Mouse (Mus musculus) MEL (cell line): ENCODE data around the gene Golph3l. TPM values are rescaled to one million over a fixed set of nuclear protein-coding genes. Genes with fewer than 3 reads are reported as not detected.

Experiments used
- DNase-seq: peaks from one replicate; pipeline ENCODE4 v3.0.0; 2011; ENCODE audit warnings: low read depth, low spot score
- H3K27ac ChIP-seq: 2 replicates; pipeline ENCODE4 v1.5.1; 2012; ENCODE audit warnings: low read depth, mild to moderate bottlenecking, control low read depth, low read length, moderate library complexity; ENCODE audit not compliant: control insufficient read depth
- H3K27me3 ChIP-seq, 2 experiments: fragments of 150-350 bp in 1 of 2; sonication (generic) in 1 of 2; 2 replicates each; pipeline ENCODE4 v1.6.1; 2012; ENCODE audit warnings: low read length in 2 of 2, mild to moderate bottlenecking in 2 of 2, improper control_type of control experiment in 1 of 2, moderate library complexity in 1 of 2; ENCODE audit not compliant: insufficient read depth in 2 of 2, control insufficient read depth in 1 of 2
- H3K36me3 ChIP-seq, 2 experiments: 2 replicates each; pipeline ENCODE4 v1.6.1; 2012 to 2014; ENCODE audit warnings: low read length in 2 of 2, improper control_type of control experiment in 1 of 2, inconsistent platforms in 1 of 2, mild to moderate bottlenecking in 1 of 2; ENCODE audit not compliant: insufficient read depth in 2 of 2, control insufficient read depth in 1 of 2
- H3K4me1 ChIP-seq, 2 experiments: fragments of 150-350 bp in 1 of 2; sonication (generic) in 1 of 2; 2 replicates each; pipeline ENCODE4 v1.6.1; 2012; ENCODE audit warnings: low read length in 2 of 2, improper control_type of control experiment in 1 of 2, mild to moderate bottlenecking in 1 of 2; ENCODE audit not compliant: insufficient read depth in 2 of 2, control insufficient read depth in 1 of 2
- H3K4me3 ChIP-seq, 2 experiments: fragments of 150-350 bp in 1 of 2; sonication (generic) in 1 of 2; 2 replicates each; pipeline ENCODE4 v1.5.1; 2012; ENCODE audit warnings: low read depth in 2 of 2, low read length in 2 of 2, mild to moderate bottlenecking in 2 of 2, moderate library complexity in 2 of 2, control low read depth in 1 of 2, improper control_type of control experiment in 1 of 2; ENCODE audit not compliant: control insufficient read depth in 1 of 2, insufficient read depth in 1 of 2
- H3K79me2 ChIP-seq: 2 replicates; pipeline ENCODE4 v1.6.1; 2012; ENCODE audit warnings: mild to moderate bottlenecking, low read length, moderate library complexity; ENCODE audit not compliant: control insufficient read depth, poor library complexity, insufficient read depth
- H3K9ac ChIP-seq: 2 replicates; pipeline ENCODE4 v1.6.1; 2012; ENCODE audit warnings: low read depth, mild to moderate bottlenecking, control low read depth, low read length, moderate library complexity; ENCODE audit not compliant: control insufficient read depth, poor library complexity, severe bottlenecking
- H3K9me3 ChIP-seq: fragments of 150-350 bp; sonication (generic); replicated peaks from 2 replicates; pipeline ENCODE4 v1.6.1; 2012; ENCODE audit warnings: mild to moderate bottlenecking, low read length, improper control_type of control experiment, moderate library complexity; ENCODE audit not compliant: insufficient read depth
- BHLHE40 ChIP-seq: IDR thresholded peaks from 2 replicates; pipeline ENCODE4 v1.6.1; 2012; ENCODE audit warnings: low read depth, mild to moderate bottlenecking, inconsistent platforms, low read length, improper control_type of control experiment, borderline replicate concordance
- CHD1 ChIP-seq: IDR thresholded peaks from 2 replicates; pipeline ENCODE4 v1.6.1; 2012; ENCODE audit warnings: low read depth, mild to moderate bottlenecking, inconsistent platforms, low read length, improper control_type of control experiment
- CHD2 ChIP-seq: IDR thresholded peaks from 2 replicates; pipeline ENCODE4 v1.6.1; 2011; ENCODE audit warnings: low read length, improper control_type of control experiment
- CTCF ChIP-seq, 3 experiments: IDR thresholded peaks in 2 of 3; conservative IDR thresholded peaks in 1 of 3; 2 replicates each; pipeline ENCODE4 v1.5.1; 2011 to 2012; ENCODE audit warnings: low read length in 3 of 3, low read depth in 2 of 3, mild to moderate bottlenecking in 2 of 3, improper control_type of control experiment in 1 of 3, inconsistent platforms in 1 of 3, mixed read lengths in 1 of 3, moderate library complexity in 1 of 3; ENCODE audit not compliant: control insufficient read depth in 1 of 3, insufficient read depth in 1 of 3, poor library complexity in 1 of 3, severe bottlenecking in 1 of 3
- E2F4 ChIP-seq: IDR thresholded peaks from 2 replicates; pipeline ENCODE4 v1.6.1; 2011; ENCODE audit warnings: low read depth, low read length, improper control_type of control experiment, borderline replicate concordance
- ELF1 ChIP-seq: IDR thresholded peaks from 2 replicates; pipeline ENCODE4 v1.6.1; 2014; ENCODE audit warnings: low read depth, mild to moderate bottlenecking, inconsistent platforms, low read length, improper control_type of control experiment, moderate library complexity
- ETS1 ChIP-seq: IDR thresholded peaks from 2 replicates; pipeline ENCODE4 v1.6.1; 2012; ENCODE audit warnings: low read depth, mild to moderate bottlenecking, inconsistent platforms, low read length, improper control_type of control experiment, moderate library complexity
- GATA1 ChIP-seq: IDR thresholded peaks from 2 replicates; pipeline ENCODE4 v1.6.1; 2011; ENCODE audit warnings: low read depth, low read length, improper control_type of control experiment
- HCFC1 ChIP-seq: IDR thresholded peaks from 2 replicates; pipeline ENCODE4 v1.6.1; 2012; ENCODE audit warnings: low read depth, mild to moderate bottlenecking, inconsistent platforms, low read length, improper control_type of control experiment, moderate library complexity
- JUND ChIP-seq: IDR thresholded peaks from 2 replicates; pipeline ENCODE4 v1.6.1; 2011; ENCODE audit warnings: low read depth, mild to moderate bottlenecking, improper control_type of control experiment, low read length
- KAT2A ChIP-seq: conservative IDR thresholded peaks from 2 replicates; pipeline ENCODE4 v1.6.1; 2012; ENCODE audit warnings: low read depth, low read length, improper control_type of control experiment, inconsistent platforms
- MAFK ChIP-seq: IDR thresholded peaks from 2 replicates; pipeline ENCODE4 v1.6.1; 2011; ENCODE audit warnings: low read depth, mild to moderate bottlenecking, low read length, improper control_type of control experiment, borderline replicate concordance
- MAX ChIP-seq: IDR thresholded peaks from 2 replicates; pipeline ENCODE4 v1.6.1; 2011; ENCODE audit warnings: low read length, improper control_type of control experiment
- MAZ ChIP-seq: IDR thresholded peaks from 2 replicates; pipeline ENCODE4 v1.6.1; 2012; ENCODE audit warnings: low read depth, mild to moderate bottlenecking, inconsistent platforms, low read length, improper control_type of control experiment
- MEF2A ChIP-seq: IDR thresholded peaks from 2 replicates; pipeline ENCODE4 v1.6.1; 2014; ENCODE audit warnings: low read depth, mild to moderate bottlenecking, inconsistent platforms, low read length, improper control_type of control experiment; ENCODE audit not compliant: poor library complexity, insufficient replicate concordance, severe bottlenecking; ENCODE audit errors: extremely low read depth
- MXI1 ChIP-seq: IDR thresholded peaks from 2 replicates; pipeline ENCODE4 v1.6.1; 2011; ENCODE audit warnings: mild to moderate bottlenecking, low read depth, low read length, improper control_type of control experiment
- MYB ChIP-seq: IDR thresholded peaks from 2 replicates; pipeline ENCODE4 v1.6.1; 2011; ENCODE audit warnings: mild to moderate bottlenecking, low read depth, low read length, improper control_type of control experiment
- MYC ChIP-seq: IDR thresholded peaks from 2 replicates; pipeline ENCODE4 v1.6.1; 2011; ENCODE audit warnings: low read depth, mild to moderate bottlenecking, low read length, improper control_type of control experiment, moderate library complexity
- NELFE ChIP-seq: IDR thresholded peaks from 2 replicates; pipeline ENCODE4 v1.6.1; 2011; ENCODE audit warnings: low read depth, low read length, improper control_type of control experiment
- NRF1 ChIP-seq: IDR thresholded peaks from 2 replicates; pipeline ENCODE4 v1.6.1; 2014; ENCODE audit warnings: low read depth, mild to moderate bottlenecking, inconsistent platforms, low read length, improper control_type of control experiment, moderate library complexity; ENCODE audit not compliant: poor library complexity, insufficient read depth, severe bottlenecking
- POLR2A ChIP-seq, 2 experiments: IDR thresholded peaks; 2 replicates each; pipeline ENCODE4 v1.6.1; 2011 to 2012; ENCODE audit warnings: low read length in 2 of 2, mild to moderate bottlenecking in 2 of 2, control low read depth in 1 of 2, improper control_type of control experiment in 1 of 2, low read depth in 1 of 2, moderate library complexity in 1 of 2; ENCODE audit not compliant: control insufficient read depth in 1 of 2, insufficient read depth in 1 of 2, poor library complexity in 1 of 2
- POLR2AphosphoS2 ChIP-seq: IDR thresholded peaks from 2 replicates; pipeline ENCODE4 v1.6.1; 2011; ENCODE audit warnings: low read length, improper control_type of control experiment
- POLR2AphosphoS5 ChIP-seq: IDR thresholded peaks from 2 replicates; pipeline ENCODE4 v1.6.1; 2012; ENCODE audit warnings: low read depth, borderline replicate concordance, mild to moderate bottlenecking, inconsistent platforms, low read length, moderate library complexity, mixed read lengths
- RAD21 ChIP-seq: IDR thresholded peaks from 2 replicates; pipeline ENCODE4 v1.6.1; 2011; ENCODE audit warnings: mild to moderate bottlenecking, low read depth, low read length, improper control_type of control experiment
- RCOR1 ChIP-seq: IDR thresholded peaks from 2 replicates; pipeline ENCODE4 v1.6.1; 2012; ENCODE audit warnings: low read depth, mild to moderate bottlenecking, inconsistent platforms, low read length, improper control_type of control experiment
- SIN3A ChIP-seq: IDR thresholded peaks from 2 replicates; pipeline ENCODE4 v1.6.1; 2012; ENCODE audit warnings: low read length, improper control_type of control experiment, inconsistent platforms
- SMC3 ChIP-seq: IDR thresholded peaks from 2 replicates; pipeline ENCODE4 v1.6.1; 2011; ENCODE audit warnings: low read depth, low read length, improper control_type of control experiment
- TAL1 ChIP-seq: IDR thresholded peaks from 2 replicates; pipeline ENCODE4 v1.6.1; 2012; ENCODE audit warnings: mild to moderate bottlenecking, inconsistent platforms, low read length, moderate library complexity, mixed read lengths
- TBP ChIP-seq: IDR thresholded peaks from 2 replicates; pipeline ENCODE4 v1.8.0; 2011; ENCODE audit warnings: low read depth, low read length, improper control_type of control experiment
- TCF12 ChIP-seq: IDR thresholded peaks from 2 replicates; pipeline ENCODE4 v1.6.1; 2014; ENCODE audit warnings: low read depth, mild to moderate bottlenecking, inconsistent platforms, low read length, improper control_type of control experiment, moderate library complexity
- USF2 ChIP-seq, 2 experiments: IDR thresholded peaks; 2 replicates each; pipeline ENCODE4 v1.6.1; 2011 to 2012; ENCODE audit warnings: improper control_type of control experiment in 2 of 2, low read length in 2 of 2, borderline replicate concordance in 1 of 2, inconsistent platforms in 1 of 2, low read depth in 1 of 2, mild to moderate bottlenecking in 1 of 2; ENCODE audit not compliant: insufficient read depth in 1 of 2
- ZC3H11A ChIP-seq: IDR thresholded peaks from 2 replicates; pipeline ENCODE4 v1.6.1; 2012; ENCODE audit warnings: low read depth, mild to moderate bottlenecking, inconsistent platforms, low read length, improper control_type of control experiment
- ZKSCAN1 ChIP-seq: IDR thresholded peaks from 2 replicates; pipeline ENCODE4 v1.6.1; 2012; ENCODE audit warnings: low read depth, mild to moderate bottlenecking, inconsistent platforms, low read length, improper control_type of control experiment, moderate library complexity
- ZMIZ1 ChIP-seq: IDR thresholded peaks from 2 replicates; pipeline ENCODE4 v1.6.1; 2012; ENCODE audit warnings: low read depth, mild to moderate bottlenecking, inconsistent platforms, low read length, improper control_type of control experiment, moderate library complexity
- ZNF384 ChIP-seq: IDR thresholded peaks from 2 replicates; pipeline ENCODE4 v1.6.1; 2012; ENCODE audit warnings: low read depth, mild to moderate bottlenecking, inconsistent platforms, low read length, improper control_type of control experiment
- polyA plus RNA-seq, 2 experiments: library from polyadenylated mRNA; stranded (reverse) in 1 of 2; unstranded in 1 of 2; fragments of >175 nt in 1 of 2; fragments of >200 nt in 1 of 2; gene quantifications; 2 replicates each; pipeline versions ENCODE4 v1.2.1 to v1.2.4; 2012; ENCODE audit warnings: low replicate concordance in 2 of 2, low read depth in 1 of 2; ENCODE audit not compliant: insufficient read length in 2 of 2, insufficient read depth in 1 of 2, missing spikeins in 1 of 2
- total RNA-seq: library from RNA; depleted of rRNA; stranded (reverse); fragments of 300-350 nt; gene quantifications from 2 replicates; pipeline ENCODE4 v1.2.3, GENCODE M21; 2012

Golph3l gene
- total and polyA plus RNA-seq, 3 experiments: 43.8 to 45.1 TPM; not detected in 1

DNA sequence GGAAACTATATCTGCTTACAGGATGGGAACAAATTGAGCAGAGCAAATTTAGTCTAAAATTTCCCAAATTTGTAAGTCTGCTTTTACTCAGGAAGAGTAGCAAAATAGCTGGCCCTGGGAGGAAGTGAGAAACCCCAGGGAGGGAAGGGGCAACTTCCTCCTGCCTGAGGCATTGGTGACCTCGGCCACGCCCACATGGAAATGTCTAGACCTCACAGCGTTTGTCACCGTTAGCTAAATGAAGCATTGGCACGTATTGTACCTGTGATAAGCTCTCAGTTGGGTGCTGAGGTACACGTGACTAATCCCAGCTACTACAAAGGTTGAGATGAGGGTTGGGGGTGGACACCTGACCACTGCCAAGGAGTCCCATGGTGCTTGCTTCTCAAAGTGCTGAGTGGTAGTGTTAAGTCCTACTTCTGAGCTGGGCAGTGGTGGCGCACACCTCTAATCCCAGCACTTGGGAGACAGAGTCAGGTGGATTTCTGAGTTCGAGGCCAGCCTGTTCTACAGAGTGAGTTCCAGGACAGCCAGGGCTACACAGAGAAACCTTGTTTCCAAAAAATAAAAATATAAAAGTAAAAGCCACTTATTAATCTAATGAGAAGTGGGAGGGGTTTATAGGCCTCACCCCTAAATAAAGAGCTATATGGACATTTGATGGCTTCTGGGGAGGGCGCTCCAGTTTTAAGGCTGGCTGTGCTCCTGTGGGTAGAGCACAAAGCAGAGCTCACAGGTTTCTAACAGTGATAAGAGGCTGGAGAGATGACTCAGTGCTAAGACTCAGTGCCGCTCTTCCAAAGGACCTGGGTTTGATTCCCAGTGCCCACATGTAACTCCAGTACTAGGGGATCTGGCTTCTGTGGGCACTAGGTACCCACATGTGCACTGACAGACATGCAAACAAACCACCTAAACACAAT is 56.8 kb downstream of the Golph3l start:
- H3K27me3 ChIP-seq: no peaks in the 10 kb centered on the region
- H3K79me2 ChIP-seq: no peaks in the 10 kb centered on the region
- no peak overlapping the region for H3K4me3 ChIP-seq
- 0 out of 2 replicates have a peak overlapping the region, but pooled peaks have one; percentile 0 for H3K9ac ChIP-seq
- H3K9me3 ChIP-seq: no peaks in the 10 kb centered on the region
- peaks cover 0 to 48% of the 10 kb centered on the region in 2 experiments; a peak in 2 of 4 replicates for H3K36me3 ChIP-seq
- peaks cover 21 to 48% of the 10 kb centered on the region in 2 experiments for H3K4me1 ChIP-seq
- peak; percentile 98 for DNase-seq
- H3K27ac ChIP-seq: peak overlapping the region; percentile 61
- TF ChIP-seq NRF1: no peak
- TF ChIP-seq MYC: peak; percentile 84; the same call in 1 of the 2 replicates
- TF ChIP-seq ZMIZ1: peak; percentile 99
- TF ChIP-seq SMC3: no peak
- peak; percentile 75 for TF ChIP-seq ELF1
- TF ChIP-seq KAT2A: no peak
- no peak for TF ChIP-seq CTCF (IDR thresholded peaks at IDR 0.05 in 2 of 3, conservative IDR thresholded peaks at IDR 0.05 in 1 of 3; ENCODE audit: control insufficient read depth in 1 of 3, insufficient read depth in 1 of 3, low read depth in 2 of 3, low read length in 3 of 3, poor library complexity in 1 of 3, severe bottlenecking in 1 of 3)
- TF ChIP-seq ZC3H11A: no peak
- peak; percentile 83; the same call in 1 of the 2 replicates for TF ChIP-seq JUND
- TF ChIP-seq TBP: peak; percentile 96
- TF ChIP-seq POLR2AphosphoS5: no peak; the same call in 1 of the 2 replicates
- peak; percentile 80; the same call in 1 of the 2 replicates for TF ChIP-seq MXI1
- TF ChIP-seq ETS1: peak; percentile 84
- peak; percentile 87 for TF ChIP-seq MAZ
- TF ChIP-seq RCOR1: peak; percentile 67
- TF ChIP-seq CHD1: peak; percentile 54; the same call in 1 of the 2 replicates
- no peak; the same call in 1 of the 2 replicates for TF ChIP-seq NELFE
- TF ChIP-seq CHD2: no peak
- TF ChIP-seq POLR2A (IDR thresholded peaks at IDR 0.05; ENCODE audit: control insufficient read depth in 1 of 2, insufficient read depth in 1 of 2, low read depth in 1 of 2, low read length in 2 of 2, poor library complexity in 1 of 2): peak in 1 of 2 experiments; percentile 69; a peak in 2 of 4 replicates
- TF ChIP-seq MAFK: no peak
- TF ChIP-seq ZKSCAN1: no peak
- peak; percentile 93 for TF ChIP-seq MAX
- TF ChIP-seq ZNF384: no peak; the same call in 1 of the 2 replicates
- TF ChIP-seq RAD21: no peak; the same call in 1 of the 2 replicates
- peak; percentile 19; the same call in 1 of the 2 replicates for TF ChIP-seq MYB
- TF ChIP-seq MEF2A: no peak
- TF ChIP-seq E2F4: peak; percentile 19; the same call in 1 of the 2 replicates
- TF ChIP-seq USF2 (IDR thresholded peaks at IDR 0.05; ENCODE audit: borderline replicate concordance in 1 of 2, insufficient read depth in 1 of 2, low read depth in 1 of 2, low read length in 2 of 2): no peak
- TF ChIP-seq POLR2AphosphoS2: no peak
- TF ChIP-seq TCF12: peak; percentile 54
- TF ChIP-seq TAL1: peak; percentile 95
- TF ChIP-seq GATA1: peak; percentile 82
- peak; percentile 97 for TF ChIP-seq BHLHE40
- TF ChIP-seq HCFC1: peak; percentile 56
- peak; percentile 66; the same call in 1 of the 2 replicates for TF ChIP-seq SIN3A
